Mouse (Mus musculus) heart, embryonic 13.5 days (tissue): ENCODE data around the gene Stk33. TPM values are rescaled to one million over a fixed set of nuclear protein-coding genes. Genes with fewer than 3 reads are reported as not detected.

Source experiments
- ATAC-seq: fragments of 200-750 bp; cut with Nextera tagmentation; 2 replicates; pipeline ENCODE4 v1.8.0; 2017; ENCODE audit warnings: moderate TSS enrichment; ENCODE audit not compliant: insufficient number of reproducible peaks, low FRiP score, low TSS enrichment; ENCODE audit errors: extremely low read depth
- H3K27ac ChIP-seq: fragments of 300-500 bp; sonication (generic); replicated peaks from 2 replicates; pipeline ENCODE4 v1.5.1; 2015; ENCODE audit warnings: moderate library complexity, mild to moderate bottlenecking, inconsistent platforms
- H3K27me3 ChIP-seq: fragments of 300-500 bp; sonication (generic); replicated peaks from 2 replicates; pipeline ENCODE4 v1.6.1; 2015; ENCODE audit warnings: mild to moderate bottlenecking, inconsistent platforms
- H3K36me3 ChIP-seq: fragments of 300-500 bp; sonication (generic); 2 replicates; pipeline ENCODE4 v1.6.1; 2015; ENCODE audit warnings: mild to moderate bottlenecking, inconsistent platforms
- H3K4me1 ChIP-seq: fragments of 300-500 bp; sonication (generic); 2 replicates; pipeline ENCODE4 v1.6.1; 2015; ENCODE audit warnings: inconsistent platforms
- H3K4me2 ChIP-seq: fragments of 300-500 bp; sonication (generic); 2 replicates; pipeline ENCODE4 v1.6.1; 2015; ENCODE audit warnings: inconsistent platforms, mild to moderate bottlenecking, moderate library complexity
- H3K4me3 ChIP-seq: fragments of 300-500 bp; sonication (generic); 2 replicates; pipeline ENCODE4 v1.5.1; 2015; ENCODE audit warnings: moderate library complexity, mild to moderate bottlenecking, inconsistent platforms
- H3K9ac ChIP-seq: fragments of 300-500 bp; sonication (generic); 2 replicates; pipeline ENCODE4 v1.6.1; 2015; ENCODE audit warnings: inconsistent platforms, mild to moderate bottlenecking, moderate library complexity
- H3K9me3 ChIP-seq: fragments of 300-500 bp; sonication (generic); 2 replicates; pipeline ENCODE4 v1.6.1; 2016; ENCODE audit warnings: inconsistent platforms
- WGBS: fragments of 180-500 bp; shearing (Covaris S2); methylation state at CpG from one replicate; pipeline ENCODE4 v1.1.7; 2015; ENCODE audit warnings: mixed read lengths; 5-methylcytosine and 5-hydroxymethylcytosine counted together
- polyA plus RNA-seq: library from polyadenylated mRNA; unstranded; fragments of >200 nt; fragmentation: Nextera tagmentation; extraction: Ambion mirVana; gene quantifications from 2 replicates; pipeline ENCODE4 v1.2.1, GENCODE M21; 2015

Stk33 gene
- polyA plus RNA-seq, 1 experiment from 2014 or later, result 0.11 TPM

DNA sequence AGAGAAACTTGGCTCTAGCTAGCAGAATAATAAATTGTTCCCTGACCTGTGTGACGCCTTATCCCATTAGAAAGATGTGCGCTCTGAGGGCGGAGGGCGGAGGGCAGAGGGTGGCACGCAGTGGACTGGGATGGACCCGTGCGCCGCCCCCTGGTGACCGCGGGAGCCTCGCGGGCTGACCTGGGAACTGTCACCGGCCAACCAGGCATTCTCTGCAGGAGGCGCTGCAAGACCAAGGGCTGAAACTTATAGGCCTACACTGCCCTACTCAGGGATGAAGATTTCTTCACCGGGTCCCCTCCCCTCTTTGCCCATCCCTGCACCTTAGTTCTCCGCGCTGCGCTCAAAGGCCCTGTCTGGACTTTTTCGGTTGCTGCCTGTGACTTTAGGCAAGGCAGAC lies 197.6 kb downstream of the Stk33 start:
- peaks cover 27% of the 10 kb centered on the region for H3K27me3 ChIP-seq
- H3K27ac ChIP-seq, result no peak overlapping the region
- ATAC-seq, result no peak
- no peaks in the 10 kb centered on the region for H3K36me3 ChIP-seq
- H3K9ac ChIP-seq, result no peak overlapping the region
- H3K9me3 ChIP-seq, result no peaks in the 10 kb centered on the region
- H3K4me3 ChIP-seq, result no peak overlapping the region
- 12% methylated on average over 19 of the region's 19 CpGs for WGBS
- H3K4me1 ChIP-seq, result no peaks in the 10 kb centered on the region
- no peak overlapping the region for H3K4me2 ChIP-seq

GRCm38 (mm10) chr7:109239346-109239745 lies 199.5 kb downstream of the Stk33 start:
- 52% methylated on average over 1 of the region's 1 CpGs for WGBS
- ATAC-seq, result no peak

GRCm38 (mm10) chr7:109238724-109239123 lies 200.2 kb downstream of the Stk33 start:
- WGBS, result 78% methylated on average over 10 of the region's 10 CpGs

More at GRCm38 (mm10) chr7:109239346-109239745, 199.5 kb downstream of the Stk33 start:
- Histone ChIP-seq H3K9ac (no peak overlapping the region), H3K27me3 (peaks cover 22% of the 10 kb centered on the region), H3K27ac (no peak overlapping the region), H3K36me3 (no peaks in the 10 kb centered on the region), H3K9me3 (no peaks in the 10 kb centered on the region), H3K4me2 (no peak overlapping the region), H3K4me3 (no peak overlapping the region), H3K4me1 (no peaks in the 10 kb centered on the region)

DNA sequence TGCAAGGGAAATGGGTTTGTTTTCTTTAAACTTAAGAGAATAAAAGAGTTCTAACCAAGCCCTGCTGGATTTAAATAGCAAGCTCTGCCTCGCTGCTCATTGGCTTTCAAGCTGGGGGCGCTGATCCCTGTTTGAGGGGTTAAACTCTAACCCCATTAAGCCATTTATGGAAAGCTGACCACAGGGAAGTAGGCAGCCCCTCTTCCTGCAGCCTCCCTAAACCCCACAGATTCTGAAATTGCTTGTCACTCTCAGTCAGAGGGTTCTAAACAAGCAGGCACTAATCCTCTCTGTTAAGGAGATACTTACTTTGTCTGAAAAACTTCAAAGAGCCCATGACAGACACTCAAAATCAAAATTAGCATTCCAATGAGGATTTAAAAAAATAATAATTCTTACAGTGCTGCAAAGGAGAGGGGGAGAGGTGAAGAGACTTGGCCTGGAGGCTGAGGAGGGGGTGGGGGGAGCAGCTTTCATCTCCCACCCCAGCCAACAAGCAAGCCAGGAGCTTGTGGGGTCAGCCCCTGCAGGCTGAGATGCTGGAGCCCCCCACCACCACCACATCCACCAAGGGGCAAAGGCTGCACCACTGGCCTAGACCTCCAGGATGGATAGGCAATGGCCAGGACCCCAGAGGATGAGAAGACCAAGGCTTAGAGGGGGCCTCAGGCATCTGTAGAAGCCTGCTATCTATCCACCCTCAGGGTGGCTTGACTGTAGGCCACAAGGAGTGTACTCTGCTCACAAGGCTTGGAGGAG lies 203.8 kb downstream of the Stk33 start:
- WGBS, result 38% methylated on average over 2 of the region's 2 CpGs
- H3K4me2 ChIP-seq, result no peak overlapping the region
- ATAC-seq, result no peak
- H3K27ac ChIP-seq, result no peak overlapping the region
- H3K9ac ChIP-seq, result no peak overlapping the region
- no peak overlapping the region for H3K4me3 ChIP-seq
- no peaks in the 10 kb centered on the region for H3K36me3 ChIP-seq
- no peaks in the 10 kb centered on the region for H3K9me3 ChIP-seq
- no peaks in the 10 kb centered on the region for H3K4me1 ChIP-seq
- no peaks in the 10 kb centered on the region; the same call in 1 of the 2 replicates for H3K27me3 ChIP-seq

More at GRCm38 (mm10) chr7:109238724-109239123, 200.2 kb downstream of the Stk33 start:
- no peaks in the 10 kb centered on the region for H3K36me3 ChIP-seq
- ATAC-seq, result no peak
- no peak overlapping the region for H3K9ac ChIP-seq
- no peak overlapping the region for H3K27ac ChIP-seq
- H3K4me1 ChIP-seq, result no peaks in the 10 kb centered on the region
- no peak overlapping the region for H3K4me2 ChIP-seq
- peaks cover 22% of the 10 kb centered on the region for H3K27me3 ChIP-seq
- H3K4me3 ChIP-seq, result no peak overlapping the region
- no peaks in the 10 kb centered on the region for H3K9me3 ChIP-seq

DNA sequence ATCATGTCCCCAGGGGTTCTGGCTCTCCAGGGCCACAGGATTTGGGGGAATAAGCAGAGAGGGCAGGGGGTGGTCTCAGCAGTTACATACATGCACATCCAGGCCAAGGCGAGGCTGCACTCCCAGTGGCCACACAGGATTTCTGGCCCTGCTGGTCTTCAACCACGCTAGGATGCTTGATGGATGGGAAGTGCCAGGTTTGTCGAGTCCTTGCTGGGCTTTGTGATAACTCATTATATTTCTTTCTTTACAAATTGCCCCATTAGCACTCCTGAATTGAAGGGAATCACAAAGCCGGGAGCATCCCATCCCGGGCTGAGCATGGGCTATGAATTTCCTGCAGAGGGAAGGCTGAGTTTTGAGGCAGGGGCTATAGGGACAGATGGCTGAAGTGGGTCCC lies 204.4 kb downstream of the Stk33 start:
- Histone ChIP-seq H3K9me3 (no peaks in the 10 kb centered on the region), H3K27ac (no peak overlapping the region), H3K9ac (no peak overlapping the region), H3K4me3 (no peak overlapping the region), H3K4me1 (no peaks in the 10 kb centered on the region), H3K4me2 (no peak overlapping the region), H3K36me3 (no peaks in the 10 kb centered on the region), H3K27me3 (no peaks in the 10 kb centered on the region; the same call in 1 of the 2 replicates)
- WGBS, result 43% methylated on average over 5 of the region's 5 CpGs
- no peak for ATAC-seq

DNA sequence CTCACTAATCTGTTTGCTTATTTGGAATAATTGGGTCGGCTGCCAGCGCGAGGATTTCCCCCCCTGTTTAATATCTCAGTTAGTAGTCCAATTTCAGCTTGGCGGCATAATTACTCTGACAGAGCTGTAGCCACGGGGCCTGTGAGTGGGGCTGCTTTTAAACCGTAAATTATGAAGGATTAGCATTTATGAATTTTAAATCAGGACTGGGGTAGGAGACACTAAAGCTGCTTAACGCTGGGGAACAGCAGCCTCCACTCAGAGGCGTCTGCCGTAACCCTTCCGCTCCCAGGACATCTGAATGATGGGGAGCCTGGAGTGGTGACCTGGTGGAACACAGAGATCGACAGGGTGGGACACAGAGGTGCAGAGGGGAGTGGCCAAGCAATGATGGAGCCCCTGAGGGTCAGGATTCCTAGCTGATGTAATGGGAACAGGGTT lies 207.0 kb downstream of the Stk33 start:
- Histone ChIP-seq H3K9me3 (no peaks in the 10 kb centered on the region), H3K27me3 (no peaks in the 10 kb centered on the region; the same call in 1 of the 2 replicates), H3K4me3 (no peak overlapping the region), H3K4me1 (no peaks in the 10 kb centered on the region), H3K4me2 (no peak overlapping the region), H3K9ac (no peak overlapping the region), H3K27ac (no peak overlapping the region), H3K36me3 (no peaks in the 10 kb centered on the region)
- 67% methylated on average over 11 of the region's 11 CpGs for WGBS
- no peak for ATAC-seq

- Histone ChIP-seq H3K27me3 (no peaks in the 10 kb centered on the region; the same call in 1 of the 2 replicates), H3K4me3 (no peak overlapping the region), H3K27ac (no peak overlapping the region), H3K9me3 (no peaks in the 10 kb centered on the region), H3K36me3 (no peaks in the 10 kb centered on the region), H3K9ac (no peak overlapping the region), H3K4me1 (no peaks in the 10 kb centered on the region), H3K4me2 (no peak overlapping the region)
- WGBS, result 74% methylated on average over 5 of the region's 5 CpGs
- ATAC-seq, result no peak
Measured at GRCm38 (mm10) chr7:109231307-109231706, 207.6 kb downstream of the Stk33 start.

GRCm38 (mm10) chr7:109230806-109231205 lies 208.1 kb downstream of the Stk33 start:
- H3K9me3 ChIP-seq, result no peaks in the 10 kb centered on the region
- H3K9ac ChIP-seq, result no peak overlapping the region
- no peak for ATAC-seq
- H3K27me3 ChIP-seq, result no peaks in the 10 kb centered on the region; the same call in 1 of the 2 replicates
- 19% methylated on average over 2 of the region's 2 CpGs for WGBS
- H3K4me1 ChIP-seq, result no peaks in the 10 kb centered on the region
- no peaks in the 10 kb centered on the region for H3K36me3 ChIP-seq
- H3K4me2 ChIP-seq, result no peak overlapping the region
- H3K4me3 ChIP-seq, result no peak overlapping the region
- no peak overlapping the region for H3K27ac ChIP-seq

Other genes starting within 250 kb of the Stk33 start
- not detected in 2 replicates for gene Trim66, start 69.1 kb upstream of the Stk33 start, polyA plus RNA-seq
- gene Rpl27a, start 80.1 kb upstream of the Stk33 start, polyA plus RNA-seq, result 82.1 and 89.2 TPM in 2 replicates